Mouse (Mus musculus): ENCODE measurements at regions not wholly inside any gene's neighbourhood (a gene's known extent, or its start where the extent isn't known, plus 50 kb on each side); places are given as distances from the start of the nearest gene placed in this dataset.

GRCm38 (mm10) chr13:91274131-91274530 lies 50.4 kb upstream of the Atg10 start:
- Histone ChIP-seq H3K4me3 (replicated peaks; ENCODE audit: control insufficient read depth, low read depth, low read length) (no peak overlapping the region), H3K27ac (ENCODE audit: control insufficient read depth, insufficient read depth, low read depth, low read length, poor library complexity) (no peak overlapping the region), H3K4me1 (ENCODE audit: control insufficient read depth, insufficient read depth, low read length) (no peaks in the 10 kb centered on the region)
- no peak for TF ChIP-seq POLR2A (IDR thresholded peaks at IDR 0.05; ENCODE audit: borderline replicate concordance, control insufficient read depth, low read depth, low read length)
- no peak for TF ChIP-seq CTCF (IDR thresholded peaks at IDR 0.05; ENCODE audit: control insufficient read depth, insufficient read depth, low read length)
- 16% methylated on average over 1 of the region's 1 CpGs for WGBS

DNA sequence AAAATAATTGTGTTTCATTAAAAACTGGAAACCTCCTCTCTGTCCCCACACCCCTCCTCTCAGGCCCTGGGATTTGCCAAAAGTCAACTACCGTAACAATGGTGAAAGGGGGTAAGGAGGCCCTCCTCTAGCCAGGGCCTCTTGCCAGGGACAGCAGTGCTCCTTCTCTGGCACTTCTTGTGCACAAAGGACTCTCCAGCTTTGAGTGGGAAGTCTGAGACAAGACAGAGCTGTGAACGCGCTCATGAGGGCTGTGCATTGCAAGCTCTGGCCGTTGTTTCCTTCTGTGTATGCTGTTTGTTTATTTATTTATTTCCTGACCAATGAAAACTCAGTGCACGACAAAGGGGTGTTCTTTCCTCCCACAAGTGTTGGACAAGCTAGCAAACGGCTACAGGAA lies 50.8 kb upstream of the Atg10 start:
- H3K4me3 ChIP-seq (replicated peaks; ENCODE audit: control insufficient read depth, low read depth, low read length) = no peak overlapping the region
- WGBS = 75% methylated on average over 6 of the region's 6 CpGs
- no peaks in the 10 kb centered on the region for H3K4me1 ChIP-seq (ENCODE audit: control insufficient read depth, insufficient read depth, low read length)
- no peak overlapping the region for H3K27ac ChIP-seq (ENCODE audit: control insufficient read depth, insufficient read depth, low read depth, low read length, poor library complexity)
- TF ChIP-seq POLR2A (IDR thresholded peaks at IDR 0.05; ENCODE audit: borderline replicate concordance, control insufficient read depth, low read depth, low read length) (no peak), CTCF (IDR thresholded peaks at IDR 0.05; ENCODE audit: control insufficient read depth, insufficient read depth, low read length) (no peak)

GRCm38 (mm10) chr13:91279487-91279886 lies 55.7 kb upstream of the Atg10 start:
- 81% methylated on average over 3 of the region's 3 CpGs for WGBS
- no peak overlapping the region for H3K4me3 ChIP-seq (replicated peaks; ENCODE audit: control insufficient read depth, low read depth, low read length)
- no peaks in the 10 kb centered on the region for H3K4me1 ChIP-seq (ENCODE audit: control insufficient read depth, insufficient read depth, low read length)
- TF ChIP-seq POLR2A (IDR thresholded peaks at IDR 0.05; ENCODE audit: borderline replicate concordance, control insufficient read depth, low read depth, low read length) = no peak
- no peak for TF ChIP-seq CTCF (IDR thresholded peaks at IDR 0.05; ENCODE audit: control insufficient read depth, insufficient read depth, low read length)
- H3K27ac ChIP-seq (ENCODE audit: control insufficient read depth, insufficient read depth, low read depth, low read length, poor library complexity) = no peak overlapping the region

- H3K27ac ChIP-seq (ENCODE audit: control insufficient read depth, insufficient read depth, low read depth, low read length, poor library complexity) = no peak overlapping the region
- H3K4me1 ChIP-seq (ENCODE audit: control insufficient read depth, insufficient read depth, low read length) = no peaks in the 10 kb centered on the region
- H3K4me3 ChIP-seq (replicated peaks; ENCODE audit: control insufficient read depth, low read depth, low read length) = no peak overlapping the region
- 72% methylated on average over 7 of the region's 7 CpGs for WGBS
- TF ChIP-seq POLR2A (IDR thresholded peaks at IDR 0.05; ENCODE audit: borderline replicate concordance, control insufficient read depth, low read depth, low read length) (no peak), CTCF (IDR thresholded peaks at IDR 0.05; ENCODE audit: control insufficient read depth, insufficient read depth, low read length) (no peak)
Measured at GRCm38 (mm10) chr13:91295552-91296170, 71.9 kb upstream of the Atg10 start.

GRCm38 (mm10) chr13:91296521-91297160 lies 72.9 kb upstream of the Atg10 start:
- no peak for TF ChIP-seq POLR2A (IDR thresholded peaks at IDR 0.05; ENCODE audit: borderline replicate concordance, control insufficient read depth, low read depth, low read length)
- no peak for TF ChIP-seq CTCF (IDR thresholded peaks at IDR 0.05; ENCODE audit: control insufficient read depth, insufficient read depth, low read length)
- Histone ChIP-seq H3K4me3 (replicated peaks; ENCODE audit: control insufficient read depth, low read depth, low read length) (no peak overlapping the region), H3K4me1 (ENCODE audit: control insufficient read depth, insufficient read depth, low read length) (no peaks in the 10 kb centered on the region), H3K27ac (ENCODE audit: control insufficient read depth, insufficient read depth, low read depth, low read length, poor library complexity) (no peak overlapping the region)
- 75% methylated on average over 5 of the region's 5 CpGs for WGBS

- H3K27ac ChIP-seq (ENCODE audit: control insufficient read depth, insufficient read depth, low read depth, low read length, poor library complexity) = no peak overlapping the region
- H3K4me1 ChIP-seq (ENCODE audit: control insufficient read depth, insufficient read depth, low read length) = no peaks in the 10 kb centered on the region; the same call in 1 of the 2 replicates
- WGBS = 56% methylated on average over 1 of the region's 1 CpGs
- TF ChIP-seq POLR2A (IDR thresholded peaks at IDR 0.05; ENCODE audit: borderline replicate concordance, control insufficient read depth, low read depth, low read length) = no peak
- H3K4me3 ChIP-seq (replicated peaks; ENCODE audit: control insufficient read depth, low read depth, low read length) = no peak overlapping the region
Measured at GRCm38 (mm10) chr13:91301849-91302248, 78.1 kb upstream of the Atg10 start.

GRCm38 (mm10) chr13:91305697-91306405 lies 82.1 kb upstream of the Atg10 start:
- WGBS = 59% methylated on average over 6 of the region's 6 CpGs
- no peak for TF ChIP-seq POLR2A (IDR thresholded peaks at IDR 0.05; ENCODE audit: borderline replicate concordance, control insufficient read depth, low read depth, low read length)
- no peak for TF ChIP-seq CTCF (IDR thresholded peaks at IDR 0.05; ENCODE audit: control insufficient read depth, insufficient read depth, low read length)
- Histone ChIP-seq H3K4me1 (ENCODE audit: control insufficient read depth, insufficient read depth, low read length) (no peaks in the 10 kb centered on the region; the same call in 1 of the 2 replicates), H3K27ac (ENCODE audit: control insufficient read depth, insufficient read depth, low read depth, low read length, poor library complexity) (no peak overlapping the region), H3K4me3 (replicated peaks; ENCODE audit: control insufficient read depth, low read depth, low read length) (no peak overlapping the region)

DNA sequence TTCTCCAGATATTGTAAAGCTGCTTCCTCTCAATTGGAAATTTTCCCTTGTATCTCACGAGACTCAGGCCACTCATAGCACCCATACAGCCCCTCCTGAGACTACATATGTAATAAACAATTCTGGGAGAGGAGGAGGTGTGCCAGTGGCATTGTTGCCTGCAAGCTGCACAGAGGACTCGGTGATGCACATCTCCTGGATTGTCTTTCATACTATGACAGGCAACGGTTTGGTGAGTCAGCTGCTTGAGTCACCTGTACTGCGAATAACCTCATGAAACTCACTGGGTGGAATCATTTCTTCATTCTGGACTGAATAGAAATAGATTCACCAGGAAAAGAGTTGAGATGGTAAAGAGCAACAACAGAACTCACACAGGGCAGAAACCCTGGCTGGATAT lies 82.8 kb upstream of the Atg10 start:
- Histone ChIP-seq H3K4me1 (ENCODE audit: control insufficient read depth, insufficient read depth, low read length) (no peaks in the 10 kb centered on the region; the same call in 1 of the 2 replicates), H3K4me3 (replicated peaks; ENCODE audit: control insufficient read depth, low read depth, low read length) (no peak overlapping the region), H3K27ac (ENCODE audit: control insufficient read depth, insufficient read depth, low read depth, low read length, poor library complexity) (no peak overlapping the region)
- TF ChIP-seq POLR2A (IDR thresholded peaks at IDR 0.05; ENCODE audit: borderline replicate concordance, control insufficient read depth, low read depth, low read length) (no peak), CTCF (IDR thresholded peaks at IDR 0.05; ENCODE audit: control insufficient read depth, insufficient read depth, low read length) (no peak)
- 75% methylated on average over 4 of the region's 4 CpGs for WGBS

Measured in bone marrow, adult 2 months (tissue).